ENCODE assay signal across 8 mouse cellular contexts in genomic region chr6:71492756-71493674, GRCm38 (mm10). TPM values are rescaled to one million over a fixed set of nuclear protein-coding genes. Genes with fewer than 3 reads are reported as not detected.
DNase-seq lines count a peak whose midpoint lies in the region; ATAC-seq and TF ChIP-seq lines count a peak whose summit lies in the region.

No protein-coding gene starts in this region.

- peak overlapping the region; percentile 99 for H3K27ac ChIP-seq in heart, postnatal 0 days (ENCODE audit: low read depth)
- H3K27ac ChIP-seq in hindbrain, embryonic 12.5 days, result peak overlapping the region; percentile 98
- peak overlapping the region; percentile 96 for H3K27ac ChIP-seq in midbrain, embryonic 11.5 days (ENCODE audit: low read depth, low read length)

- TF ChIP-seq EP300 in heart, postnatal 0 days (IDR thresholded peaks at IDR 0.05; ENCODE audit: low read depth), result no peak

- H3K36me3 ChIP-seq in heart, postnatal 0 days (replicated peaks; ENCODE audit: control insufficient read depth, insufficient read depth, low read length), result peaks cover 4% of the 10 kb centered on the region
- H3K36me3 ChIP-seq in hindbrain, embryonic 12.5 days, result peaks cover under 1% of the 10 kb centered on the region; the same call in 1 of the 2 replicates
- no peaks in the 10 kb centered on the region for H3K36me3 ChIP-seq in midbrain, embryonic 11.5 days (ENCODE audit: control insufficient read depth, insufficient read depth, low read length)

- H3K9me3 ChIP-seq in heart, postnatal 0 days (replicated peaks; ENCODE audit: control insufficient read depth, low read length), result no peaks in the 10 kb centered on the region
- H3K9me3 ChIP-seq in hindbrain, embryonic 12.5 days (replicated peaks), result no peaks in the 10 kb centered on the region
- H3K9me3 ChIP-seq in midbrain, embryonic 11.5 days (ENCODE audit: control insufficient read depth, low read length), result no peaks in the 10 kb centered on the region

- H3K27me3 ChIP-seq in heart, postnatal 0 days (ENCODE audit: control insufficient read depth, insufficient read depth, low read length), result no peaks in the 10 kb centered on the region
- no peaks in the 10 kb centered on the region for H3K27me3 ChIP-seq in hindbrain, embryonic 12.5 days
- H3K27me3 ChIP-seq in midbrain, embryonic 11.5 days (ENCODE audit: control insufficient read depth, insufficient read depth, low read length), result no peaks in the 10 kb centered on the region

- TF ChIP-seq CTCF in heart, postnatal 0 days (IDR thresholded peaks at IDR 0.05; ENCODE audit: low read depth), result no peak

- H3K4me2 ChIP-seq in heart, postnatal 0 days (ENCODE audit: low read depth, low read length), result peak overlapping the region; percentile 88
- H3K4me2 ChIP-seq in hindbrain, embryonic 12.5 days (replicated peaks), result peak overlapping the region; percentile 71
- H3K4me2 ChIP-seq in midbrain, embryonic 11.5 days, result peak overlapping the region; percentile 67

- DNase-seq in heart, postnatal 0 days (ENCODE audit: low spot score), result no peak
- DNase-seq in heart, adult 9 months (ENCODE audit: low spot score in 2 of 2), result no peak
- peak; percentile 8 for DNase-seq in NIH3T3 (ENCODE audit: low read depth)
- DNase-seq in midbrain, embryonic 11.5 days (ENCODE audit: low spot score, missing footprints), result peak; percentile 76
- DNase-seq in layer of hippocampus, adult 9-11 months, result no peak
- no peak for DNase-seq in gastrocnemius, postnatal 25 days
- no peak for DNase-seq in cerebellum, postnatal 10 days

- 20% methylated on average over 21 of the region's 22 CpGs for WGBS in heart, postnatal 0 days
- WGBS in hindbrain, embryonic 12.5 days, result 20% methylated on average over 21 of the region's 22 CpGs
- WGBS in midbrain, embryonic 11.5 days, result 26% methylated on average over 20 of the region's 22 CpGs

- peak; percentile 8 for ATAC-seq in heart, postnatal 0 days (ENCODE audit: insufficient read depth, low read depth)
- no peak; the same call in 1 of the 2 replicates for ATAC-seq in hindbrain, embryonic 12.5 days (ENCODE audit: low FRiP score)
- ATAC-seq in midbrain, embryonic 11.5 days (ENCODE audit: low FRiP score), result no peak

- peaks cover 13% of the 10 kb centered on the region; the same call in 1 of the 2 replicates for H3K4me1 ChIP-seq in heart, postnatal 0 days (ENCODE audit: control insufficient read depth, insufficient read depth)
- peaks cover 13% of the 10 kb centered on the region for H3K4me1 ChIP-seq in hindbrain, embryonic 12.5 days
- peaks cover 3% of the 10 kb centered on the region; the same call in 1 of the 2 replicates for H3K4me1 ChIP-seq in midbrain, embryonic 11.5 days (ENCODE audit: control insufficient read depth, insufficient read depth, low read length)

- peak overlapping the region; percentile 98 for H3K9ac ChIP-seq in heart, postnatal 0 days (replicated peaks; ENCODE audit: low read depth, low read length)
- peak overlapping the region; percentile 97 for H3K9ac ChIP-seq in hindbrain, embryonic 12.5 days
- peak overlapping the region; percentile 98 for H3K9ac ChIP-seq in midbrain, embryonic 11.5 days (ENCODE audit: low read length)

- peak overlapping the region; percentile 91 for H3K4me3 ChIP-seq in heart, postnatal 0 days (ENCODE audit: low read depth, low read length)
- H3K4me3 ChIP-seq in hindbrain, embryonic 12.5 days, result peak overlapping the region; percentile 88
- H3K4me3 ChIP-seq in midbrain, embryonic 11.5 days (ENCODE audit: low read depth, low read length), result peak overlapping the region; percentile 87

RNA-seq across cellular contexts. Expression of gene Rnf103, which starts 0.7 kb away (rescaled TPM):
- total RNA-seq in heart, postnatal 0 days (2014; rRNA removed; ENCODE audit: low replicate concordance), result 17.3 and 33.7 TPM in 2 replicates
- polyA plus RNA-seq in heart, postnatal 0 days (2015; fragmentation: Nextera tagmentation; extraction: Ambion mirVana), result 14.5 and 14.9 TPM in 2 replicates
- polyA plus RNA-seq in hindbrain, embryonic 12.5 days (2016; fragmentation: Nextera tagmentation; extraction: Ambion mirVana), result 27.9 and 29.0 TPM in 2 replicates
- 16.4 and 19.3 TPM in 2 replicates for polyA plus RNA-seq in midbrain, embryonic 11.5 days (2014; fragmentation: Nextera tagmentation; extraction: Ambion mirVana)
- 10 to 100 TPM; 17.5 to 20.3 TPM for total RNA-seq in gastrocnemius, postnatal 25 days (2021)

RNA-seq across cellular contexts. Expression of gene Chmp3, which starts 50.6 kb away (rescaled TPM):
- total RNA-seq in heart, postnatal 0 days (2014; rRNA removed; ENCODE audit: low replicate concordance), result 46.1 and 51.7 TPM in 2 replicates
- 62.5 and 63.3 TPM in 2 replicates for polyA plus RNA-seq in heart, postnatal 0 days (2015; fragmentation: Nextera tagmentation; extraction: Ambion mirVana)
- 49.3 and 53.4 TPM in 2 replicates for polyA plus RNA-seq in hindbrain, embryonic 12.5 days (2016; fragmentation: Nextera tagmentation; extraction: Ambion mirVana)
- polyA plus RNA-seq in midbrain, embryonic 11.5 days (2014; fragmentation: Nextera tagmentation; extraction: Ambion mirVana), result 48.2 and 54.9 TPM in 2 replicates
- total RNA-seq in gastrocnemius, postnatal 25 days (2021), result 10 to 100 TPM; 36.2 to 38.6 TPM

RNA-seq across cellular contexts. Expression of gene Rmnd5a, which starts 52.6 kb away (rescaled TPM):
- 35.2 and 50.2 TPM in 2 replicates for total RNA-seq in heart, postnatal 0 days (2014; rRNA removed; ENCODE audit: low replicate concordance)
- polyA plus RNA-seq in heart, postnatal 0 days (2015; fragmentation: Nextera tagmentation; extraction: Ambion mirVana), result 6.9 and 7.0 TPM in 2 replicates
- polyA plus RNA-seq in hindbrain, embryonic 12.5 days (2016; fragmentation: Nextera tagmentation; extraction: Ambion mirVana), result 15.5 and 18.4 TPM in 2 replicates
- 8.3 and 8.6 TPM in 2 replicates for polyA plus RNA-seq in midbrain, embryonic 11.5 days (2014; fragmentation: Nextera tagmentation; extraction: Ambion mirVana)
- total RNA-seq in gastrocnemius, postnatal 25 days (2021), result 10 to 100 TPM; 85.7 to 94.4 TPM

Comparison
In these comparisons a context has a peak if more than half of its experiments do, and no peak if none do; other contexts are left out.
1. DNase-seq: peak in NIH3T3 (single experiment) and midbrain, embryonic 11.5 days (single experiment); none in heart, postnatal 0 days (single experiment), heart, adult 9 months (0 of 2), layer of hippocampus, adult 9-11 months (single experiment), gastrocnemius, postnatal 25 days (single experiment) and cerebellum, postnatal 10 days (0 of 2).
2. Peak in every context shown above with its lines, with median percentiles within 50 percentile points of each other: H3K27ac ChIP-seq, H3K4me2 ChIP-seq, H3K4me3 ChIP-seq and H3K9ac ChIP-seq.